Mouse (Mus musculus) erythroblast, embryonic 14.5 days (primary cell): Measurements from ENCODE around the gene Fndc3a.

Experiments used
- GATA1 ChIP-seq: IDR thresholded peaks from 2 replicates; pipeline ENCODE4 v1.6.1; 2012; ENCODE audit warnings: low read length, inconsistent platforms, mixed read lengths
- TAL1 ChIP-seq: IDR thresholded peaks from 3 replicates; pipeline ENCODE4 v1.6.1; 2012; ENCODE audit warnings: low read length, inconsistent platforms, mixed read lengths

GRCm38 (mm10) chr14:72589415-72589814 lies 120.4 kb downstream of the Fndc3a start:
- TF ChIP-seq GATA1 (no peak), TAL1 (no peak)
